In genomic region chr7:78286516-78287238, GRCm38 (mm10) we compare ENCODE assay signal across 12 mouse cellular contexts.
DNase-seq lines count a peak whose midpoint lies in the region.
"Had no signal": no experiment of that assay in that cellular context is flagged by ENCODE, and none has a peak within 500 bp of the region (broad histone marks: within the 10 kb centered on the region; RNA-seq: fewer than 3 reads in every experiment).

No protein-coding gene starts in this region.

- DNase-seq in cerebellum, adult 11 months: peak; percentile 68
- peak; percentile 75 to 84 for DNase-seq in cerebellum, adult 18-20 months
- DNase-seq in cerebellum, adult 9-11 months: peak; percentile 91
- DNase-seq in layer of hippocampus, adult 8-10 months (ENCODE audit: low spot score in 2 of 2): no peak
- no peak for DNase-seq in lung, postnatal 36 days
- no peak for DNase-seq in heart, adult 9 months (ENCODE audit: low spot score in 2 of 2)
- DNase-seq: adrenal gland, postnatal 14 days; gastrocnemius, postnatal 10 days; heart, postnatal 10 days; heart, postnatal 4 days; kidney, adult 11 months; kidney, adult 9 months had no signal

Comparison
In these comparisons a context has a peak if more than half of its experiments do, and no peak if none do; other contexts are left out.
1. DNase-seq: peak in cerebellum, adult 11 months (single experiment), cerebellum, adult 18-20 months (2 of 2) and cerebellum, adult 9-11 months (single experiment); none in layer of hippocampus, adult 8-10 months (0 of 2), lung, postnatal 36 days (single experiment) and heart, adult 9 months (0 of 2).